Mouse (Mus musculus) kidney, postnatal 0 days (tissue): Measurements from ENCODE around the gene Ccdc157. TPM values are rescaled to one million over a fixed set of nuclear protein-coding genes. Genes with fewer than 3 reads are reported as not detected.
"Not testable (repeated sequence)": the region's sequence is repeated elsewhere in the genome, so short reads cannot be mapped to it uniquely, and the experiment has no call there.

Experiments
- ATAC-seq: fragments of 200-750 bp; cut with Nextera tagmentation; replicated peaks from 2 replicates; pipeline ENCODE4 v1.8.0; 2017; ENCODE audit warnings: low read depth, moderate number of reproducible peaks, moderate TSS enrichment, moderate library complexity; ENCODE audit not compliant: low FRiP score
- DNase-seq: peaks from one replicate; pipeline ENCODE4 v3.0.0-alpha.2; 2016; ENCODE audit warnings: low spot score
- H3K27ac ChIP-seq: fragments of 300-500 bp; sonication (generic); 2 replicates; pipeline ENCODE4 v1.5.1; 2014; ENCODE audit warnings: mild to moderate bottlenecking
- H3K27me3 ChIP-seq: fragments of 300-500 bp; sonication (generic); 2 replicates; pipeline ENCODE4 v1.6.1; 2014; ENCODE audit warnings: low read length, mixed read lengths; ENCODE audit not compliant: insufficient read depth
- H3K36me3 ChIP-seq: fragments of 300-500 bp; sonication (generic); 2 replicates; pipeline ENCODE4 v1.6.1; 2014; ENCODE audit warnings: low read length, mixed read lengths; ENCODE audit not compliant: insufficient read depth
- H3K4me1 ChIP-seq: fragments of 300-500 bp; sonication (generic); replicated peaks from 2 replicates; pipeline ENCODE4 v1.6.1; 2014; ENCODE audit warnings: antibody characterized with exemption, low read length, mixed read lengths; ENCODE audit not compliant: insufficient read depth
- H3K4me2 ChIP-seq: fragments of 300-500 bp; sonication (generic); 2 replicates; pipeline ENCODE4 v1.6.1; 2014; ENCODE audit warnings: mild to moderate bottlenecking, low read length, moderate library complexity, mixed read lengths
- H3K4me3 ChIP-seq: fragments of 300-500 bp; sonication (generic); replicated peaks from 2 replicates; pipeline ENCODE4 v1.5.1; 2014; ENCODE audit warnings: low read depth, low read length
- H3K9ac ChIP-seq: fragments of 300-500 bp; sonication (generic); 2 replicates; pipeline ENCODE4 v1.6.1; 2014; ENCODE audit warnings: low read depth, low read length
- H3K9me3 ChIP-seq: fragments of 300-500 bp; sonication (generic); replicated peaks from 2 replicates; pipeline ENCODE4 v1.6.1; 2016; ENCODE audit warnings: low read length, inconsistent platforms, mixed read lengths
- CTCF ChIP-seq: IDR thresholded peaks from 2 replicates; pipeline ENCODE4 v1.5.1; 2016; ENCODE audit warnings: antibody characterized with exemption, low read depth, mild to moderate bottlenecking, moderate library complexity
- WGBS: fragments of 180-500 bp; shearing (Covaris S2); extraction: QIAGEN DNeasy Blood & Tissue Kit; methylation state at CpG from one replicate; pipeline ENCODE4 v1.1.7; 2014; 5-methylcytosine and 5-hydroxymethylcytosine counted together
- polyA plus RNA-seq: library from polyadenylated mRNA; unstranded; fragments of >200 nt; fragmentation: Nextera tagmentation; extraction: Ambion mirVana; gene quantifications from 2 replicates; pipeline ENCODE4 v1.2.1, GENCODE M21; 2015

Gene Ccdc157
- polyA plus RNA-seq, 1 experiment from 2014 or later: 5.9 TPM

- no peak overlapping the region for H3K27ac ChIP-seq
- DNase-seq (no peak), ATAC-seq (no peak)
- H3K27me3 ChIP-seq: no peaks in the 10 kb centered on the region
- no peak for TF ChIP-seq CTCF
- H3K4me2 ChIP-seq: no peak overlapping the region
- H3K36me3 ChIP-seq: no peaks in the 10 kb centered on the region
- WGBS: 86% methylated on average over 4 of the region's 4 CpGs
- no peaks in the 10 kb centered on the region for H3K9me3 ChIP-seq
- H3K4me3 ChIP-seq: no peak overlapping the region
- no peak overlapping the region for H3K9ac ChIP-seq
- peaks cover 9% of the 10 kb centered on the region; the same call in 1 of the 2 replicates for H3K4me1 ChIP-seq
Measured at GRCm38 (mm10) chr11:4113496-4113895, 46.6 kb downstream of the Ccdc157 start.

- Histone ChIP-seq H3K27ac (no peak overlapping the region), H3K4me3 (no peak overlapping the region), H3K9me3 (no peaks in the 10 kb centered on the region), H3K4me2 (no peak overlapping the region), H3K9ac (no peak overlapping the region), H3K36me3 (no peaks in the 10 kb centered on the region), H3K4me1 (peaks cover 4% of the 10 kb centered on the region; the same call in 1 of the 2 replicates), H3K27me3 (no peaks in the 10 kb centered on the region)
- no peak for DNase-seq
- WGBS: 59% methylated on average over 6 of the region's 6 CpGs
- no peak for ATAC-seq
- no peak for TF ChIP-seq CTCF
Measured at GRCm38 (mm10) chr11:4112861-4113260, 47.2 kb downstream of the Ccdc157 start.

- 89% methylated on average over 4 of the region's 4 CpGs for WGBS
- no peak for ATAC-seq
Measured at GRCm38 (mm10) chr11:4112033-4112432, 48.1 kb downstream of the Ccdc157 start.

GRCm38 (mm10) chr11:4108691-4109090 lies 51.4 kb downstream of the Ccdc157 start:
- no peak overlapping the region for H3K4me3 ChIP-seq
- TF ChIP-seq CTCF: no peak
- 72% methylated on average over 7 of the region's 7 CpGs for WGBS
- H3K4me2 ChIP-seq: no peak overlapping the region
- H3K27me3 ChIP-seq: no peaks in the 10 kb centered on the region
- no peak overlapping the region for H3K9ac ChIP-seq
- no peaks in the 10 kb centered on the region for H3K9me3 ChIP-seq
- H3K36me3 ChIP-seq: no peaks in the 10 kb centered on the region
- no peak overlapping the region for H3K27ac ChIP-seq
- ATAC-seq (no peak), DNase-seq (no peak)
- no peaks in the 10 kb centered on the region for H3K4me1 ChIP-seq

More at GRCm38 (mm10) chr11:4112033-4112432, 48.1 kb downstream of the Ccdc157 start:
- no peak overlapping the region for H3K9ac ChIP-seq
- no peaks in the 10 kb centered on the region for H3K36me3 ChIP-seq
- TF ChIP-seq CTCF: no peak
- H3K27me3 ChIP-seq: no peaks in the 10 kb centered on the region
- no peak overlapping the region for H3K4me2 ChIP-seq
- no peak overlapping the region for H3K27ac ChIP-seq
- H3K9me3 ChIP-seq: no peaks in the 10 kb centered on the region
- no peaks in the 10 kb centered on the region for H3K4me1 ChIP-seq
- no peak for DNase-seq
- H3K4me3 ChIP-seq: no peak overlapping the region

- not testable (repeated sequence) for H3K27ac ChIP-seq, H3K9ac ChIP-seq, H3K4me1 ChIP-seq, H3K4me2 ChIP-seq, H3K36me3 ChIP-seq, H3K9me3 ChIP-seq, ATAC-seq, H3K27me3 ChIP-seq, DNase-seq, H3K4me3 ChIP-seq
- WGBS: 95% methylated on average over 6 of the region's 6 CpGs
Measured at GRCm38 (mm10) chr11:4107901-4108300, 52.2 kb downstream of the Ccdc157 start.

GRCm38 (mm10) chr11:4105444-4105843 lies 54.6 kb downstream of the Ccdc157 start:
- H3K4me1 ChIP-seq: no peaks in the 10 kb centered on the region
- H3K27ac ChIP-seq: no peak overlapping the region
- no peak overlapping the region for H3K4me3 ChIP-seq
- no peak for TF ChIP-seq CTCF
- H3K9me3 ChIP-seq: no peaks in the 10 kb centered on the region
- H3K9ac ChIP-seq: no peak overlapping the region
- DNase-seq (no peak), ATAC-seq (no peak)
- no peak overlapping the region for H3K4me2 ChIP-seq
- WGBS: 19% methylated on average over 6 of the region's 6 CpGs
- no peaks in the 10 kb centered on the region for H3K27me3 ChIP-seq
- H3K36me3 ChIP-seq: no peaks in the 10 kb centered on the region

GRCm38 (mm10) chr11:4104989-4105388 lies 55.1 kb downstream of the Ccdc157 start:
- Histone ChIP-seq H3K9me3 (no peaks in the 10 kb centered on the region), H3K36me3 (no peaks in the 10 kb centered on the region), H3K4me1 (no peaks in the 10 kb centered on the region), H3K27ac (no peak overlapping the region), H3K9ac (no peak overlapping the region), H3K4me3 (no peak overlapping the region), H3K27me3 (no peaks in the 10 kb centered on the region), H3K4me2 (no peak overlapping the region)
- 58% methylated on average over 5 of the region's 5 CpGs for WGBS
- DNase-seq (no peak), ATAC-seq (no peak)
- TF ChIP-seq CTCF: no peak
